Mouse (Mus musculus): ENCODE measurements at regions not wholly inside any gene's neighbourhood (a gene's known extent, or its start where the extent isn't known, plus 50 kb on each side); places are given as distances from the start of the nearest gene placed in this dataset.

- H3K79me2 ChIP-seq (ENCODE audit: control insufficient read depth, insufficient read depth): no peaks in the 10 kb centered on the region
- no peak overlapping the region for H3ac ChIP-seq (ENCODE audit: control insufficient read depth, insufficient read length)
- no peak overlapping the region for H3K4me2 ChIP-seq (ENCODE audit: low read depth)
- H3K27me3 ChIP-seq (ENCODE audit: control insufficient read depth, insufficient read depth, insufficient read length): no peaks in the 10 kb centered on the region
- no peaks in the 10 kb centered on the region for H3K36me3 ChIP-seq (ENCODE audit: control insufficient read depth, insufficient read depth)
- H3K4me3 ChIP-seq: no peak overlapping the region
- TF ChIP-seq TCF12 (IDR thresholded peaks at IDR 0.05; ENCODE audit: insufficient read depth, poor library complexity, severe bottlenecking): no peak
- no peak for TF ChIP-seq MYOG (IDR thresholded peaks at IDR 0.05; ENCODE audit: control insufficient read depth in 1 of 3, insufficient read depth in 1 of 3, insufficient read length in 2 of 3, low read depth in 2 of 3)
- TF ChIP-seq MAX (IDR thresholded peaks at IDR 0.05; ENCODE audit: low read depth): no peak
- no peak for TF ChIP-seq MYOD1 (IDR thresholded peaks at IDR 0.05; ENCODE audit: control insufficient read depth in 1 of 3, insufficient read length in 2 of 3, low read depth in 2 of 3)
- TF ChIP-seq TCF3 (IDR thresholded peaks at IDR 0.05; ENCODE audit: insufficient read length, low read depth): no peak
- TF ChIP-seq REST (IDR thresholded peaks at IDR 0.05; ENCODE audit: insufficient read depth, insufficient read length): no peak
- no peak for TF ChIP-seq CEBPB (IDR thresholded peaks at IDR 0.05; ENCODE audit: insufficient read depth, poor library complexity, severe bottlenecking)
- no peak for TF ChIP-seq SRF (IDR thresholded peaks at IDR 0.05; ENCODE audit: control insufficient read depth, insufficient read length, low read depth)
Measured at GRCm38 (mm10) chr4:153120480-153120879, 362.1 kb downstream of the Ajap1 start.

GRCm38 (mm10) chr4:153119647-153120102, 362.9 kb downstream of the Ajap1 start:
- no peak overlapping the region for H3K4me3 ChIP-seq
- no peak overlapping the region for H3K4me2 ChIP-seq (ENCODE audit: low read depth)
- no peaks in the 10 kb centered on the region for H3K27me3 ChIP-seq (ENCODE audit: control insufficient read depth, insufficient read depth, insufficient read length)
- no peak for TF ChIP-seq POLR2A (IDR thresholded peaks at IDR 0.05; ENCODE audit: insufficient read length, low read depth)
- H3K79me2 ChIP-seq (ENCODE audit: control insufficient read depth, insufficient read depth): no peaks in the 10 kb centered on the region
- H3K36me3 ChIP-seq (ENCODE audit: control insufficient read depth, insufficient read depth): no peaks in the 10 kb centered on the region
- H3ac ChIP-seq (ENCODE audit: control insufficient read depth, insufficient read length): no peak overlapping the region

GRCm38 (mm10) chr4:153118824-153119646, 363.6 kb downstream of the Ajap1 start:
- Histone ChIP-seq H3K4me2 (ENCODE audit: low read depth) (no peak overlapping the region), H3K36me3 (ENCODE audit: control insufficient read depth, insufficient read depth) (no peaks in the 10 kb centered on the region), H3K79me2 (ENCODE audit: control insufficient read depth, insufficient read depth) (no peaks in the 10 kb centered on the region), H3K27me3 (ENCODE audit: control insufficient read depth, insufficient read depth, insufficient read length) (no peaks in the 10 kb centered on the region), H3K4me3 (no peak overlapping the region), H3ac (ENCODE audit: control insufficient read depth, insufficient read length) (no peak overlapping the region)
- no peak for TF ChIP-seq MAX (IDR thresholded peaks at IDR 0.05; ENCODE audit: low read depth)
- TF ChIP-seq POLR2AphosphoS2 (IDR thresholded peaks at IDR 0.05; ENCODE audit: insufficient read length, low read depth): no peak
- no peak for TF ChIP-seq POLR2A (IDR thresholded peaks at IDR 0.05; ENCODE audit: insufficient read length, low read depth)
- no peak for TF ChIP-seq TCF12 (IDR thresholded peaks at IDR 0.05; ENCODE audit: insufficient read depth, poor library complexity, severe bottlenecking)
- TF ChIP-seq MYOG (IDR thresholded peaks at IDR 0.05; ENCODE audit: control insufficient read depth in 1 of 3, insufficient read depth in 1 of 3, insufficient read length in 2 of 3, low read depth in 2 of 3): no peak
- TF ChIP-seq TCF3 (IDR thresholded peaks at IDR 0.05; ENCODE audit: insufficient read length, low read depth): no peak
- TF ChIP-seq USF1 (IDR thresholded peaks at IDR 0.05; ENCODE audit: low read depth): no peak
- TF ChIP-seq E2F4 (IDR thresholded peaks at IDR 0.05; ENCODE audit: insufficient read depth): no peak
- no peak for TF ChIP-seq CEBPB (IDR thresholded peaks at IDR 0.05; ENCODE audit: insufficient read depth, poor library complexity, severe bottlenecking)
- TF ChIP-seq REST (IDR thresholded peaks at IDR 0.05; ENCODE audit: insufficient read depth, insufficient read length): no peak
- no peak for TF ChIP-seq SRF (IDR thresholded peaks at IDR 0.05; ENCODE audit: control insufficient read depth, insufficient read length, low read depth)
- TF ChIP-seq MYOD1 (IDR thresholded peaks at IDR 0.05; ENCODE audit: control insufficient read depth in 1 of 3, insufficient read length in 2 of 3, low read depth in 2 of 3): no peak

GRCm38 (mm10) chr4:153114998-153115397, 367.6 kb downstream of the Ajap1 start:
- no peak for TF ChIP-seq MYOG (IDR thresholded peaks at IDR 0.05; ENCODE audit: control insufficient read depth in 1 of 3, insufficient read depth in 1 of 3, insufficient read length in 2 of 3, low read depth in 2 of 3)
- TF ChIP-seq POLR2A (IDR thresholded peaks at IDR 0.05; ENCODE audit: insufficient read length, low read depth): no peak
- TF ChIP-seq SRF (IDR thresholded peaks at IDR 0.05; ENCODE audit: control insufficient read depth, insufficient read length, low read depth): no peak
- no peak for TF ChIP-seq REST (IDR thresholded peaks at IDR 0.05; ENCODE audit: insufficient read depth, insufficient read length)
- no peak overlapping the region for H3K4me3 ChIP-seq

GRCm38 (mm10) chr4:153113577-153113976, 369.0 kb downstream of the Ajap1 start:
- no peak overlapping the region for H3ac ChIP-seq (ENCODE audit: control insufficient read depth, insufficient read length)
- no peaks in the 10 kb centered on the region for H3K27me3 ChIP-seq (ENCODE audit: control insufficient read depth, insufficient read depth, insufficient read length)
- H3K4me2 ChIP-seq (ENCODE audit: low read depth): no peak overlapping the region
- TF ChIP-seq POLR2AphosphoS2 (IDR thresholded peaks at IDR 0.05; ENCODE audit: insufficient read length, low read depth): no peak
- TF ChIP-seq TCF12 (IDR thresholded peaks at IDR 0.05; ENCODE audit: insufficient read depth, poor library complexity, severe bottlenecking): no peak
- TF ChIP-seq TCF3 (IDR thresholded peaks at IDR 0.05; ENCODE audit: insufficient read length, low read depth): no peak
- no peak for TF ChIP-seq USF1 (IDR thresholded peaks at IDR 0.05; ENCODE audit: low read depth)
- no peak for TF ChIP-seq MYOD1 (IDR thresholded peaks at IDR 0.05; ENCODE audit: control insufficient read depth in 1 of 3, insufficient read length in 2 of 3, low read depth in 2 of 3)
- TF ChIP-seq MAX (IDR thresholded peaks at IDR 0.05; ENCODE audit: low read depth): no peak
- no peak for TF ChIP-seq CEBPB (IDR thresholded peaks at IDR 0.05; ENCODE audit: insufficient read depth, poor library complexity, severe bottlenecking)
- no peak for TF ChIP-seq MYOG (IDR thresholded peaks at IDR 0.05; ENCODE audit: control insufficient read depth in 1 of 3, insufficient read depth in 1 of 3, insufficient read length in 2 of 3, low read depth in 2 of 3)
- TF ChIP-seq POLR2A (IDR thresholded peaks at IDR 0.05; ENCODE audit: insufficient read length, low read depth): no peak
- TF ChIP-seq E2F4 (IDR thresholded peaks at IDR 0.05; ENCODE audit: insufficient read depth): no peak
- no peak for TF ChIP-seq SRF (IDR thresholded peaks at IDR 0.05; ENCODE audit: control insufficient read depth, insufficient read length, low read depth)
- TF ChIP-seq REST (IDR thresholded peaks at IDR 0.05; ENCODE audit: insufficient read depth, insufficient read length): no peak
- no peaks in the 10 kb centered on the region for H3K36me3 ChIP-seq (ENCODE audit: control insufficient read depth, insufficient read depth)
- no peaks in the 10 kb centered on the region for H3K79me2 ChIP-seq (ENCODE audit: control insufficient read depth, insufficient read depth)
- H3K4me3 ChIP-seq: no peak overlapping the region

More at GRCm38 (mm10) chr4:153114998-153115397, 367.6 kb downstream of the Ajap1 start:
- H3ac ChIP-seq (ENCODE audit: control insufficient read depth, insufficient read length): no peak overlapping the region
- no peaks in the 10 kb centered on the region for H3K27me3 ChIP-seq (ENCODE audit: control insufficient read depth, insufficient read depth, insufficient read length)
- no peaks in the 10 kb centered on the region for H3K36me3 ChIP-seq (ENCODE audit: control insufficient read depth, insufficient read depth)
- H3K4me2 ChIP-seq (ENCODE audit: low read depth): no peak overlapping the region
- no peaks in the 10 kb centered on the region for H3K79me2 ChIP-seq (ENCODE audit: control insufficient read depth, insufficient read depth)

Data from myocyte (in vitro differentiated cells).